Mouse (Mus musculus): ENCODE results near the gene Dedd.

GRCm38 (mm10) chr1:171369845-171370556, 41.1 kb downstream of the Dedd start, which contains the start of gene Nectin4:
- TF ChIP-seq POLR2A (IDR thresholded peaks at IDR 0.05; ENCODE audit: insufficient read depth, low read depth, low read length) = no peak
- no peak for TF ChIP-seq CTCF (IDR thresholded peaks at IDR 0.05; ENCODE audit: insufficient read depth, low read depth, low read length)

Measured in olfactory bulb, adult 2 months (tissue).